Mouse (Mus musculus): ENCODE measurements around the gene Gtf2a1l. TPM values are rescaled to one million over a fixed set of nuclear protein-coding genes. Genes with fewer than 3 reads are reported as not detected.

The Gtf2a1l gene
- polyA plus RNA-seq, 1 experiment from 2014 or later, result not detected

DNA sequence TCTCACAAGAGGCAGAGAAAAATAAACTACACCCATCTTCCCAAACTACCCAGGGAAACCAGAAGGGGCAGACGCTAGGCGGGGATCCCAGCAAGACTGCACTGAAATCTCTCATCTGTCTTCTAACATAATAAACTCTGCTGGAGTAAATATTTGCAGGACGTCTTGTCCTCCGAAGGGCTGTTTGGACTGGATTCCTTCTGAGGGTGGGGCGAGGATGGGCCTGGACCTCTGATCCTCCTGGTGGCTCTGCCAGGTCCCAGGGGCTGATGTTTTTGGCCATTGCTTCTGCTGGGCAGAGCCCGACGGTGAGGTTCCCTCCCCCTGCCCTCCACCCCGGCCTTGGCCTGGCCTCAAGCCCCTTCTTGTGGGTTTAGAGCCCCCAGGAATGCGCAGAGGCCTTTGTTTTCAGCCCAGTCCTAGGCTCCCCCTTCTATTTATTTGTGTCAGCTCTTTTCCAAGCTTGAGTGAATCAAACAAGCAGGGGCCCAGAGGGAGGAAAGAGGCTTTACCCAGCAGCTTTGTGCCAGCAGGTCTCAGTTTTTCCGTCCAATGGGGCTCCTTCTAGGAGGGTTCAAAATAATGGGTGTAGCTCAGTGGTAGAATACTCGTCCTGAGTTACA, 38.4 kb upstream of the Gtf2a1l start:
- ATAC-seq (ENCODE audit: insufficient read depth), result no peak
- 45% methylated on average over 11 of the region's 11 CpGs for WGBS (ENCODE audit: insufficient replicate concordance)
- no peaks in the 10 kb centered on the region for H3K27me3 ChIP-seq
- H3K36me3 ChIP-seq (replicated peaks), result no peaks in the 10 kb centered on the region
- H3K4me3 ChIP-seq (replicated peaks), result no peak overlapping the region
- H3K27ac ChIP-seq (replicated peaks), result peak overlapping the region; percentile 48; the same call in 1 of the 2 replicates
- 0 out of 2 replicates have a peak, but pooled peaks cover 7% of the 10 kb centered on the region for H3K4me1 ChIP-seq (replicated peaks)
- no peak overlapping the region for H3K4me2 ChIP-seq
- H3K9ac ChIP-seq, result no peak overlapping the region
- no peaks in the 10 kb centered on the region for H3K9me3 ChIP-seq (replicated peaks)

DNA sequence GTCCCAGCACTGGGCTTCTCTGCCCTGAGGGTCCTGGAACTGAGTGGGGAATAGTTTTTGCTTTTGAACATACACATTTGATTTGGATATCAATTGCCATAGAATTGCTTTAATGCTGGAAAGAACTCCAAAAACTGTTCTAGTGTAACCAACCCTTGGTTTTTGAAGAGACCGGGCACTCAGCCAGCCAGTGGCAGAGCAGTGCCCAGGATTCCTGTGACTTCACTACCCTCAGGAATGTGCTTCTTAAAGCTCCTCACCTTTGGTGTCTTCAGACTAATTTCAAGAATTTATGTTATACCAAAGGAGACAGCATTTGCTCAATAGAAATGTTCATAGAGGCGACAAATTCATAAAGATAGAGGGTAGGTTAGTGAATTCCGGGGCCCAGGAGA, 37.9 kb upstream of the Gtf2a1l start:
- Histone ChIP-seq H3K4me1 (replicated peaks) (0 out of 2 replicates have a peak, but pooled peaks cover 7% of the 10 kb centered on the region), H3K9ac (no peak overlapping the region), H3K4me3 (replicated peaks) (no peak overlapping the region), H3K27ac (replicated peaks) (no peak overlapping the region), H3K4me2 (no peak overlapping the region), H3K36me3 (replicated peaks) (no peaks in the 10 kb centered on the region), H3K27me3 (no peaks in the 10 kb centered on the region), H3K9me3 (replicated peaks) (no peaks in the 10 kb centered on the region)
- no peak for ATAC-seq (ENCODE audit: insufficient read depth)
- 68% methylated on average over 3 of the region's 3 CpGs for WGBS (ENCODE audit: insufficient replicate concordance)

GRCm38 (mm10) chr17:88632631-88633030, 35.8 kb upstream of the Gtf2a1l start:
- H3K4me2 ChIP-seq, result no peak overlapping the region
- 58% methylated on average over 3 of the region's 3 CpGs for WGBS (ENCODE audit: insufficient replicate concordance)
- H3K27me3 ChIP-seq, result no peaks in the 10 kb centered on the region
- no peak for ATAC-seq (ENCODE audit: insufficient read depth)
- H3K9ac ChIP-seq, result no peak overlapping the region
- H3K27ac ChIP-seq (replicated peaks), result no peak overlapping the region
- H3K4me3 ChIP-seq (replicated peaks), result no peak overlapping the region
- no peaks in the 10 kb centered on the region for H3K36me3 ChIP-seq (replicated peaks)
- H3K9me3 ChIP-seq (replicated peaks), result no peaks in the 10 kb centered on the region
- 0 out of 2 replicates have a peak, but pooled peaks cover 7% of the 10 kb centered on the region for H3K4me1 ChIP-seq (replicated peaks)

DNA sequence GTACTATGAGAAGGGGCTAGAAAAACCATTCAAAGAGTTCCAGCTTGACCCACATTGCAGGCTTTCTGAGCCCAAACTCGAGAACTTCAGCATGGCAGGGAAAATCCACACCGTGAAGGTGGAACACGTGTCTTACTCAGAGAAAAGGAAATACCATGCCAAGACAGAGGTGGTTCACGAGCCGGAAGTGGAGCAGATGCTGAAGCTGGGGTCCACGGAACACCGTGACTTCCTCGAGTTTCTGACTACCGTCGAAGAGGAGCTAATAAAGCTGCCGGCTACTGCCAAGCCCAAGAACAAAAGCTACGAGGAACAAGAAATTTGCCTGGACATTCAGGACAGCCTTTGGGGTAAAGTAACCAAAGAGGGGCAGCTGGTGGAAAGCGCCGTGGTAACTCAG, 32.4 kb upstream of the Gtf2a1l start:
- H3K9ac ChIP-seq, result no peak overlapping the region
- H3K27me3 ChIP-seq, result no peaks in the 10 kb centered on the region
- no peak overlapping the region for H3K4me3 ChIP-seq (replicated peaks)
- WGBS (ENCODE audit: insufficient replicate concordance), result 73% methylated on average over 14 of the region's 14 CpGs
- ATAC-seq (ENCODE audit: insufficient read depth), result no peak
- no peak overlapping the region for H3K27ac ChIP-seq (replicated peaks)
- H3K36me3 ChIP-seq (replicated peaks), result no peaks in the 10 kb centered on the region
- no peak overlapping the region for H3K4me2 ChIP-seq
- H3K9me3 ChIP-seq (replicated peaks), result no peaks in the 10 kb centered on the region
- 0 out of 2 replicates have a peak, but pooled peaks cover 3% of the 10 kb centered on the region for H3K4me1 ChIP-seq (replicated peaks)

DNA sequence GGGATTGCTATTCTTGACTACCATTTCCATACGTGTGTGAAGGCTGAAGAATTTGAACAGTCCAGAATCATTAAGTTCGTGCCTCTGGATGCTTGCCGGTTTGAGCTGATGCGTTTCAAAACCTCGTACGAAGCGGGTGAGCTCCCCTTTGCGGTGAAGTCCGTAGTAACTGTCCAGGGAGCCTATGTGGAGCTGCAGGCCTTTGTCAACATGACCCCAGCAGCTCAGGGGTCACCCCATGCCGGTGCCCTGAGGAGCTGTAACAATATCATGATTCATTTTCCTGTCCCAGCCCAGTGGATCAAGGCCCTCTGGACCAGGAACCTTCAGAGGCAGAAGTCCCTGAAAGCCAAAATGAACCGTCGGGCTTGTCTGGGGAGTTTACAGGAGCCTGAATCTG, 31.9 kb upstream of the Gtf2a1l start:
- no peaks in the 10 kb centered on the region for H3K27me3 ChIP-seq
- no peaks in the 10 kb centered on the region for H3K9me3 ChIP-seq (replicated peaks)
- 68% methylated on average over 12 of the region's 12 CpGs for WGBS (ENCODE audit: insufficient replicate concordance)
- H3K36me3 ChIP-seq (replicated peaks), result no peaks in the 10 kb centered on the region
- 0 out of 2 replicates have a peak, but pooled peaks cover 3% of the 10 kb centered on the region for H3K4me1 ChIP-seq (replicated peaks)
- no peak overlapping the region for H3K4me3 ChIP-seq (replicated peaks)
- no peak overlapping the region for H3K27ac ChIP-seq (replicated peaks)
- no peak overlapping the region for H3K9ac ChIP-seq
- no peak for ATAC-seq (ENCODE audit: insufficient read depth)
- no peak overlapping the region for H3K4me2 ChIP-seq

GRCm38 (mm10) chr17:88641012-88641411, 27.4 kb upstream of the Gtf2a1l start:
- no peak overlapping the region for H3K27ac ChIP-seq (replicated peaks)
- H3K4me1 ChIP-seq (replicated peaks), result no peaks in the 10 kb centered on the region
- H3K36me3 ChIP-seq (replicated peaks), result no peaks in the 10 kb centered on the region
- WGBS (ENCODE audit: insufficient replicate concordance), result 29% methylated on average over 6 of the region's 6 CpGs
- H3K9ac ChIP-seq, result no peak overlapping the region
- ATAC-seq (ENCODE audit: insufficient read depth), result no peak
- H3K4me2 ChIP-seq, result no peak overlapping the region
- H3K4me3 ChIP-seq (replicated peaks), result no peak overlapping the region
- no peaks in the 10 kb centered on the region for H3K9me3 ChIP-seq (replicated peaks)
- no peaks in the 10 kb centered on the region for H3K27me3 ChIP-seq

DNA sequence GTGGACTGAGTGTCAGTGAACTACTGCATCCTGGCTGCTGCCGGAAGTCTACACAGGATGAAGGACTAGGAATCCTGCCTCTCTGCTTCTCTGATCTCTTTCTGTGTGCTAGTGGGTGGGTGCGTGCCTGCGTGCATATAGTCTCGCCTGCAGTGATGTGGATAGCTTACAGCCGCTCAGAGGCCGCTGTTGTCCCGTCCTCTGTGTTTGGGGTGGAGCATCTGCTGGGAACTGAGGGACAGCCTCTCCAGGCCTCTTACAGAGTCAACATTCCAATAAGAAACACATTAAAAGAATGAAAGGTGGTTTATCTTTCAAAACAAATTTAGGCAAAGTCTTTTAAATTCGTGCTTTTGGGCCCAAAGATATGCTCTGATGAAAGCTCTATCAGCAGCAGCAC, 26.6 kb upstream of the Gtf2a1l start:
- Histone ChIP-seq H3K27ac (replicated peaks) (no peak overlapping the region), H3K9me3 (replicated peaks) (no peaks in the 10 kb centered on the region), H3K4me3 (replicated peaks) (no peak overlapping the region), H3K4me1 (replicated peaks) (no peaks in the 10 kb centered on the region), H3K27me3 (no peaks in the 10 kb centered on the region), H3K36me3 (replicated peaks) (no peaks in the 10 kb centered on the region), H3K9ac (no peak overlapping the region), H3K4me2 (no peak overlapping the region)
- ATAC-seq (ENCODE audit: insufficient read depth), result no peak
- WGBS (ENCODE audit: insufficient replicate concordance), result 77% methylated on average over 8 of the region's 8 CpGs

DNA sequence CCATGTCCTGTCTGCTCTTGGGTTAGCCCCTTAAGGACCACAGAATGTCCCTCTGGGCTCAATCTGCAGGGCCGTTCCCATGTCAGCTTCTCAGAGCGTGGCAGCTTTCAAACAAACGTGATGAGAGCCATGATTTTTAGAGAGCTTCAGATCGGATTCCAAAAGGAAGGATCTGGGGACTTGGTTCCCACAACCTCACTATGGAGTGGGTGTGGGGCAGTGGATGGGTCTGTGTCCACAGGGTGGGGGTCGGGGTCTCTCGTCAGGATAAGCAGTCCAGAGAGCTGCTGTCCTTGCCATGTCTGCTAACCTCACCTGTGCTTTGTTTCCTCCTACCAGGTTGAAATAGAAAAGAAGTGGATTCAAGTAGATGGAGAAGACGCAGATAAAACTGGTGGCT, 23.6 kb upstream of the Gtf2a1l start:
- Histone ChIP-seq H3K36me3 (replicated peaks) (no peaks in the 10 kb centered on the region), H3K9ac (no peak overlapping the region), H3K27me3 (no peaks in the 10 kb centered on the region), H3K4me2 (no peak overlapping the region), H3K9me3 (replicated peaks) (no peaks in the 10 kb centered on the region), H3K27ac (replicated peaks) (no peak overlapping the region), H3K4me1 (replicated peaks) (no peaks in the 10 kb centered on the region), H3K4me3 (replicated peaks) (no peak overlapping the region)
- no peak for ATAC-seq (ENCODE audit: insufficient read depth)
- whole genome bisulfite sequencing (ENCODE audit: insufficient replicate concordance), result 62% methylated on average over 7 of the region's 7 CpGs

DNA sequence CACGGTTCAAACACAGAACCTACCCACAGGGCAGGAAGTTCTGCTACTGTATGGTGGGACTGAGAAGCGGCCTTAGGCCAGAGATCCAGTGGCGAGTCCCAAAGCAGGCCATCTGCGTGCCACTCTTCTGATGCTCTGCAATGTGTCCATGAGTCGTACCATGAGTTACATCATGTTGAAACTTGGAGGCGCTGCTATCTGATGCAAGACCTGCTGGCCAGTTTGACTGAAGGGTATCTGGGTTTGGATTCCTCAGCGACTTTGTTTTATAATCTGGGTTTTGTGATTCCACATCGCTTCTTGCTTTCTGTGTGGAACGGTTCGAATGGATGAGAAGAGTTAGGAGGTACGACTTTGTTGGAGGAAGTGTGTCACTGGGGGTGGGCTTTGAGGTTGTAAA, 23.2 kb upstream of the Gtf2a1l start:
- no peak overlapping the region for H3K4me3 ChIP-seq (replicated peaks)
- no peaks in the 10 kb centered on the region for H3K27me3 ChIP-seq
- no peak overlapping the region for H3K9ac ChIP-seq
- H3K27ac ChIP-seq (replicated peaks), result no peak overlapping the region
- no peaks in the 10 kb centered on the region for H3K36me3 ChIP-seq (replicated peaks)
- WGBS (ENCODE audit: insufficient replicate concordance), result 77% methylated on average over 11 of the region's 11 CpGs
- no peak for ATAC-seq (ENCODE audit: insufficient read depth)
- no peaks in the 10 kb centered on the region for H3K4me1 ChIP-seq (replicated peaks)
- no peak overlapping the region for H3K4me2 ChIP-seq
- no peaks in the 10 kb centered on the region for H3K9me3 ChIP-seq (replicated peaks)

DNA sequence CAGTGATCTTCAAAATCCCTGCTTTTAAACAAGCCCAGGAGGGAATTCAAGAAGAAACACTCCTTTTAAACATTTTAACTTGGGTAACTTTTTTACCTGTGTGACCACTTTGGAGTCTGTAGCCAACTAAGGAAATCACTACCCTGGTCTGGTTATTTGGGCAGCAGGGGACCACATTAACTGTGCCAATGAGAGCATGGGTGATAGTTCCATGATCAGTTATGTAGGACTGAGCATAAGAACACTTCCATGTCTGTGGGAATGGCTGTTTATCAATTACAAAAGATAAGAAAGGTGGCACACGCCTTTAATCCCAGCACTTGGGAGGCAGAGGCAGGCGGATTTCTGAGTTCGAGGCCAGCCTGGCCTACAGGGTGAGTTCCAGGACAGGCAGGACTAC, 21.3 kb upstream of the Gtf2a1l start:
- ATAC-seq (ENCODE audit: insufficient read depth), result no peak
- Histone ChIP-seq H3K36me3 (replicated peaks) (no peaks in the 10 kb centered on the region), H3K9ac (no peak overlapping the region), H3K4me3 (replicated peaks) (no peak overlapping the region), H3K4me1 (replicated peaks) (no peaks in the 10 kb centered on the region), H3K27ac (replicated peaks) (no peak overlapping the region), H3K27me3 (no peaks in the 10 kb centered on the region), H3K9me3 (replicated peaks) (no peaks in the 10 kb centered on the region), H3K4me2 (no peak overlapping the region)
- WGBS (ENCODE audit: insufficient replicate concordance), result 58% methylated on average over 3 of the region's 3 CpGs

- Histone ChIP-seq H3K4me2 (no peak overlapping the region), H3K9ac (no peak overlapping the region), H3K4me1 (replicated peaks) (no peaks in the 10 kb centered on the region), H3K27ac (replicated peaks) (no peak overlapping the region), H3K9me3 (replicated peaks) (no peaks in the 10 kb centered on the region), H3K4me3 (replicated peaks) (no peak overlapping the region), H3K27me3 (no peaks in the 10 kb centered on the region), H3K36me3 (replicated peaks) (no peaks in the 10 kb centered on the region)
- 4% methylated on average over 9 of the region's 9 CpGs for WGBS (ENCODE audit: insufficient replicate concordance)
- no peak for ATAC-seq (ENCODE audit: insufficient read depth)
Observed at GRCm38 (mm10) chr17:88652010-88652409, 16.4 kb upstream of the Gtf2a1l start.

All from liver, embryonic 15.5 days (tissue).